Mouse (Mus musculus) liver, embryonic 14.5 days (tissue): ENCODE results near the gene Dlx2.

Experiments
- CTCF ChIP-seq: IDR thresholded peaks from 2 replicates; pipeline ENCODE4 v1.5.1; 2016; ENCODE audit warnings: antibody characterized with exemption, low read depth, control low read depth
- EP300 ChIP-seq: IDR thresholded peaks from 2 replicates; pipeline ENCODE4 v1.6.1; 2016; ENCODE audit warnings: antibody characterized with exemption, low read depth

- TF ChIP-seq EP300 (no peak), CTCF (no peak)
Observed at GRCm38 (mm10) chr2:71517466-71518099, 29.0 kb downstream of the Dlx2 start.
